Mouse (Mus musculus) lung, adult 18-20 months (tissue): ENCODE measurements around the gene Rnf220.

Experiments used
- DNase-seq, 2 experiments: peaks; one replicate each; pipeline ENCODE4 v3.0.0; 2022; ENCODE audit warnings: mixed read lengths in 2 of 2

The Rnf220 gene

GRCm38 (mm10) chr4:117487471-117487870 lies 9.4 kb downstream of the Rnf220 start:
- no peak for DNase-seq

DNA sequence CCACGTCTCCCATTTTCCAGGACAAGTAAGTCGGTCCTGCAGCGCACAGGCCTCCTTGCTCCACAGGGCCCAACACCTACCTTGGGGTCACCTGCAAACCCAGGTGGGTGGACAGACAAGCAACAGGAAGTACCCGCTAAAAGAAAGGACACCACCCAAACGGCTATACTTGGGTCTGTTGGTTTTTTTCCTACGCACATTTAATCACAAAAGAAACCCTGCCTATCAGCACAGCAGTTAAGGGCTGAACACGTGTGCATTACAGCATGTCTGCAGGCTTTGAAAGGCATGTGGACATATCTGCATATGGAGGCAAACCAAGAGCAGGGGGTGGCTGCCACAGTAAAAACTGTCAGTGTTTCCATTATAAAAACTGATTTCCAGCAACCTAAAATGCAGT lies 10.7 kb downstream of the Rnf220 start:
- no peak for DNase-seq

- no peak for DNase-seq
These were observed 11.6 kb downstream of the Rnf220 start for GRCm38 (mm10) chr4:117485045-117485780.

DNA sequence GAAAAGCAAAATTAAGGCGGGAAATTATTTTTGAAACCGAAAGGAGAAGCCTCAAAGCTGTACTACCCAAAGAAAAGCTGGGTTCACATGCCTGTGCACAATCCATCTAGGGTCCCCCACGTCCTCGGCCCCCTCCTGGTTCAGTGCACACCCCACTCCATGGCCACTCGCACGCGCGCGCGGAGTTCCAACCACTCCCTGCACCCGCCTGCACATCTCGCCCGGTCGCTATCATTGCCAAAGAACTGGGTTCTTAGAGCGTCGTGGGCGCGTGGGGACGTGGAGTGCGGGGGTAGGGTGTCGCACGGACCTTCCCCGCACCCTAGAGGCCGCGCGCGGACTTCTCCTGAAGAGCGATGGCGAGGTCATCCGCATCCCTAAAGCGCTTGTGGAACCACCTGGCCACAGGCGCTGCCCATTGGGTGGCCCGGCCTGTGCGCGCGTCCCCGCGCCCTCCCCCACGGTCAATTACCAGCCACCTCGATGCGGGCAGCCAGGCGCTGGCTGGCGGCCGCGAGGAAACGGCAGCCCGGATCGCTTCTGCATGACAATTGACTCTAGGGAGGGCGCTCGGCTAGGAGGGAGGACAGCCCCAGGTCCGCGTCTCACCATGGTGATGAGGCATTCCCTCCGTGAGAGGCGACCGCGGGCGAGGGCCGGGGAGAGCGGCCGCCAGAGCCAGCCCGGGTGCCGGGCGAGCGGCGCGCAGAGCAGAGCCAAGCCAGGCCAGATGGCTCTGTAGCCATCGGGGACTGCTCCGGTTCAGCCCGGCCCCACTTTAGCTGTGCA lies 12.4 kb downstream of the Rnf220 start:
- no peak for DNase-seq

GRCm38 (mm10) chr4:117483931-117484255 lies 13.0 kb downstream of the Rnf220 start:
- no peak for DNase-seq

DNA sequence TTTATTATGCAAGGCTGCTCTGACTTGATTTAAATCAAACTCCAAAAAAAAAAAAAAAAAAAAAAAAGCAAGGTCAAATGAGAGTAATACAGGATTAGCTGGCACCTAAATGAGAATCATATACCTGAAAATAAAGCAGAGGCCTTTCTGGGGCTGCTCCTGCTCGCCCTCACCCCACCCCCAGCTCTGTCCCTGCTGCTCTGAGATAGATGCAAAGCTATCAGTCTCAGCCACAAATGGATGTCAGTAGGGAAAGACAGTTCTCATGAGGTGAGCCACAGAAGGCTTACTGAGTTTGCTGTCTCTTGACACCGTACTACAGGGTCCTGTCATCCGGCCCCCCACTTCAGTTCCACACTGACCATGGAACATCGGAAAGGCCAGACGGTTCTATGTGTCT lies 14.7 kb downstream of the Rnf220 start:
- DNase-seq: no peak

DNA sequence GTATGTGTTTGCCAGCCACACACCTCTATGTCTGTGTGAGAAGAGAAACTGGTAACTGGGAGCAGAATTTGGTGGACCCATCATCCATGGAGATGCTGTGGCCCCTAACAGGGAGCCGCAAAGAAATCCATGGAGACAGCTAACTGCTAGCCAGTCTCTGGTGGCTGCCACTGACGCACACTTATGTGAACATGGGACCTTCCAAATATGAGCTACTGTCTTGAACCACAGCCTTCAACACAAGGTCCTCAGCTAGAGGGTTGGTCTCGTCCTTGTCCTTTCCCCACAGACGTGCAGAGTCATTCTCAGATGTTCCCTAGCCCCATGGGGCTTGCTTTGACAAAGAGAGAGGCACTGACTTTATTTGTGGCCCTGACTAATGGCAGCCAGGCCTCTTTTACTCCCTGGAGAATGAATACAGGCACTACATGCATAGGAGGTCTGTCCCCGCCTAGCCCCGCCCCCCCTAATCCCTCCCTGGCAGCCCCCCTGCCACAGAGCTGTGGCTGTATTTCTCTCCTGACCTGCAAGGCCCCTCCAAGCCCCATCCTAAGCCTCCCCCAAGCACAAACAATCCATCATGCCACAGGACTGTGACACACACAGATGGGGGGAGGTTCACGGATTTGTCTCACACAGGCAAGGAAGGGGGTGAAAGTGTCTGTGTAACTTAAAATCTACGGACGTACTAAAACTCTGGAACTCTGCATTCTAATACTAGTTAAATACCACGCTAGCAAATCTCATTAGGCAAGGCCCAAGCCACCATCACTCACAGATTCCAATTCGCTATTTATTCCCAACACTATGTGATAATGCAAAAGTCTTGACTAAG lies 16.0 kb downstream of the Rnf220 start:
- DNase-seq: no peak

DNA sequence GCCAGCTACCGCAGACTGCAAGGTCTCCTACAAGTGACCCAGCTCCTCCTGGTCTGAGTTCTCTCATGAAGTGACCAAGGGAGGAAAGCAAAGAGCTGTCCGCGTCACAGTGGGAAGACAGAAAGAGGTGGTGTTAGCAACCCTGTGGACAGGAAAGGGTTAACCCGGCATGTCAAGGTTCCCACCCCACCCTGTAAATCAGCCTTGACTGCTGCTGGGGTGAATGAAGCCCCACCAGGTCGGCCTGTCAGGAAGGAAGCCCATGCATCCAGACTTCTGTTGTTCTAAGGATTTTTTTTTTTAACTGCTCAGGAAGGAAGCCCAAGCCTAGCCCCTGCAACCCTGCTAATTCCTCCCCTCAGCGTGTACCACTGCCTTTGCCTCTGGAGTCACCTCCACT lies 16.9 kb downstream of the Rnf220 start:
- DNase-seq: no peak

DNA sequence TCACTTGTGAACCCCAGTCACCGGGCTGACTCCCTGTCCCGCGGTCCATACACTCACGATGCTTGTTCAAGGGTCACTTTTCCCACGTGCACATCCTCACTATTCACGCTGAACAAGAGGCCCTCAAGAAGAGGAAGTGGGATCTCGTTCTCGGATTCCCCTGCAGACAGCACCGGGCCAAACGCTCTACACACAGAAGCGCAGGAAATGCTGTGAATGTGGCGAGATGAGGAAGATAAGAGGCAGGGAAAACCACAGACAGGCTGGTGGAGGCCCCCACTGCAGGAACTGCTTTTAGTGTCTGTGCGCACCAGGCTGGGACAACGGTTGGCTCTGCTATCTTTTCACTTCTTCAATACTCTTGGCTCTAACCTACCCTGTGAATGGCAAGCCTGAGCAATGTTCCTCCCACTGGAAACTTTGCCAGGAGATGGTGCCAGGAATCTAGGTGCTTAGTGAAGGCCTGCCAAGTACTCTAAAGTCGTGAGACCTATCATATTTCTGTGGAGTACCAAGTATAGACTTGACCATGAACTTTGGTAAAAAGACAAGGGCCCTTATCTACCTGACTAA lies 18.7 kb downstream of the Rnf220 start:
- DNase-seq: peak; percentile 66

DNA sequence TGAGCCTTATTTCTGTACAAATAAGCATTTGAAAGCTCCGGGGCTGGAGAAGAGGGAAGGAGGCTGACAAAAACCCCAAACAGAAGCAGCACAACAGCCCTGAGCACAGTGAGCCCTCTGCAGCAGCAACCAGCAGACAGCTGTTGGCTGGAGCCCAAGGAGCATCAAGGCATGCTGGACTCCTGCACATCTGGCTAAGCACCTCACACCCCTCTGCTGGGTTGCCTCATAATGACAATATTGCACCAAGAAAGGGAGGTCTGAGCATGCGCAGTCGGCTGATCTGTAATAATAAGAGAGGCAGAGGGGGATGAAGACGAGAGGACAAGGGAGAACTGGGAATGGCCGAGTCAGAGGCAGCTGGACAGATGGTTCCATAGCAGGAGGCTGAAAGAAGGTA lies 19.5 kb downstream of the Rnf220 start:
- no peak for DNase-seq

DNA sequence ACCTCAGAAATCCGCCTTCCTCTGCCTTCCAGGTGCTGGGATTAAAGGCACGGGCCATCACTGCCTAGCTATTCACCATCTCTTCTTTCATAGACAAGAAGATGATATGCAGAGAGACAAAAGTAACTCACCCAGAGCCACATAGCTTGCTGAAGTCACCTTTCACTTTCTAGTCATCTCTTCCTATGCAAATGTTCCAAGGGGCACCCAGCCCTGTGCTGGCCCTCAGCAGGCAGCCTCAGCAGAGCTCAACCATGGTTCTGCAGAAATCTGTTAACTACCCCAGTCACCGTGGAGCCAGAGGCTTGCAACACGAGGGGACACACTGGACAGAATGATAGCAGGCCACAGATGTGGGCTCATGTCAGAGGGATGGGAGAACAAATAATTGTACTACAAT lies 20.1 kb downstream of the Rnf220 start:
- DNase-seq: no peak

GRCm38 (mm10) chr4:117476355-117476754 lies 20.5 kb downstream of the Rnf220 start:
- DNase-seq: no peak

- no peak for DNase-seq
These were observed 22.9 kb downstream of the Rnf220 start for GRCm38 (mm10) chr4:117473985-117474354.

DNA sequence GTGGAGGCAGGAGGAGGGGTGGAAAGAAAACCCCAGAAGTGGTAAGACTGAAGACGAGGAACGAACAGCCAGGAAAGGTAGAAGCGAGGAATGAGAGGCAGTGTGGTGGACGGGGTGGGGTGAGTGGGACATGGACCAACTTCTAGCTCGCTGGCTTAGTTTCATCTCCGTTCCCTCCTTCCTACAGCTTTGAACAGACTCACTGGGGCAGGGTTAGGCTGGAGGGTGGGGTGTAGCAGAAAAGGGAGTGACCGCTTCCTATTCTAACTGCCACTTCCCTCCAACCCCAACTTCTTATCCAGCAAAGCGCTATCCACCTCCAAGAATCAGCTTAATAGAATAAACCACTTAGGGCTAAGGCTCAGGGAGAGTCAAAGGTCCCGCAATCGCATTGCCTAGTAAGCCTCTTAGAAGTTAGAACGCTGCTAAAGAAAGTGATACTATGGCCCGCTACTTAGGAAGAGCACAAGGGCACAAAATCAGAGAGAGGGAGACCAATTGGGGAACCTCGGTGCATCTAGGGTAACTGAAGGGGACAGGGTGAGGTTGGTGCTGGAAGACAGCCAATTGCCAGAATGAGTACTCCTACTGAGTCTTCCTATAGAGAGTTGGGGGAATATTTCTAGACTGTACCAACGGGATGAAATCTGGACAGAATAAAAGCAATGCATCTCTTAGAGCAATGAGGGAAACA lies 23.4 kb downstream of the Rnf220 start:
- no peak for DNase-seq

- no peak for DNase-seq
These were observed 27.4 kb downstream of the Rnf220 start for GRCm38 (mm10) chr4:117469471-117469870.

- no peak for DNase-seq
These were observed 28.9 kb downstream of the Rnf220 start for GRCm38 (mm10) chr4:117467936-117468335.

DNA sequence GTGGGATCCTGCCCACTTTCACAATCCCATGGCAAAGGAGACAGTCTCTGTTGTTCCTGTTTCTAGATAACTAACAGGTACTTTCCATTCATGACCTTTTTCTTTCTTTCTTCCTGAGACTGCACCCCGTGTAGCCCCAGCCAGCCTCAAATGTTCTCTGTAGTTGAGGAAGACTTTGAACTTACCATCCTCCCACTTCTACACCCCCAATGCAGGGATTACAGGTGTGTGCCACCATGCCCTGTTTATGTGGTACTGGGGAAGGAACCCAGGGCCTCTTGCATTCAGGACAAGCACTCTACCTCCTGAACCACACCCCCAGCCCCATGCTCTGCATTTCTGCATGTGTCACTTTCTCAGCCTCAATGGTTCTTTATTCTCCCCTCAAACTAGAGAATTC lies 47.7 kb downstream of the Rnf220 start:
- DNase-seq: no peak

- DNase-seq: no peak
These were observed 48.9 kb downstream of the Rnf220 start for GRCm38 (mm10) chr4:117447926-117448325.

GRCm38 (mm10) chr4:117445516-117446207 lies 51.2 kb downstream of the Rnf220 start:
- no peak for DNase-seq

GRCm38 (mm10) chr4:117438919-117439318 lies 57.9 kb downstream of the Rnf220 start:
- DNase-seq: no peak

- DNase-seq: no peak
These were observed 58.8 kb downstream of the Rnf220 start for GRCm38 (mm10) chr4:117438064-117438463.
